Mouse (Mus musculus) mature B cell (primary cell): ENCODE results near the gene Clasrp.

Source experiments
- in situ Hi-C: fragments of 300-500 bp; cut with MboI; formaldehyde crosslinking; loops from 2 replicates; pipeline ENCODE4 v1.14.3; 2019

Clasrp gene

GRCm38 (mm10) chr7:19532240-19532639 is 72.0 kb downstream of the Clasrp start:
- in situ Hi-C loops: no loop called here

- in situ Hi-C loops: no loop called here
These were observed 73.2 kb downstream of the Clasrp start for GRCm38 (mm10) chr7:19531077-19531476.
